Mouse (Mus musculus) kidney, postnatal 25 days (tissue): ENCODE data around the gene Wdr95.

Experiments
- DNase-seq, 2 experiments: peaks; one replicate each; pipeline ENCODE4 v3.0.0; 2021; ENCODE audit warnings: mixed read lengths in 2 of 2

Wdr95 gene

DNA sequence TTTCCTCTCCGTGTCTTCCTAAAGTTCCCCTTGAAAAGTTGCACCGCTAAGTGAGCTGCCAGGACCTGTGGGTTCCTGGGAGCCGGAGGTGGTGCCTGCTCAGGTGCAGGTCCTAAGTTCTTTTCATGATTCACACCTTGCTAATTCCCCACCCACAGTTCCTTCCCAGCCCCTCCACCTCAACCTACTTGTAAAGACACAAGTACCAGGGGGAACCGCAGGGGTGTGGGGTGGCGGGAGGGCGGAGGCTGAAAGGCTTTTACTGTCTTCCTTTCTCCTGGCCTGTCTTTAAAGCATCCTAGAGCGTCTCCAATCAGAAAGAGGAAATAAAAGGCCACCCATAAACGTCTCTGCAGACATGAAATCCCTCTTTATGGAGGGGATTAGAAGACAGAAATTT is 55.0 kb downstream of the Wdr95 start:
- DNase-seq, result no peak

DNA sequence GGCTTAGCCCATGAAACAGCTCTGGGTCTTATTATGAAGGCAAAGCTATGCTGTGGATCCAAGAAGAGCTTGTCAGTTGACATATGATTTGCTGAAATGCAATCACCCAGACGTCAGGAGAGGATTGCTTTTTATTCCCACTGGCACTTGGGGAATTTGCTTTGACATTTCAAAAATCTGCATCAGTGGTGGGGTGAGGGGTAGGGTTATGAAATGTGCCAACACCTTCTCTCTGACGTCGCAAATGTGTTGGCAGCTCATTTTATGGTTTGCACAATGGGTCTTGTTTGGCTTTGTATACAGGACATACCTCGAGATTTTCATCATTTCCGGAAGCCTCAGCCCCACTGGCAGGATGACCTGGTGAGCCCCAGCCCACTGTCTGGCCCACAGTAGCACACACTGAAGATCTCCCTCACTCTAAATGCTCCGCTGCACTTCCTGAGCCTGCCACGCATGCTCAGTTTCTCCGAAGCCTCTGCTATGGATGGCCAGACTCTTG is 55.7 kb downstream of the Wdr95 start:
- no peak for DNase-seq

DNA sequence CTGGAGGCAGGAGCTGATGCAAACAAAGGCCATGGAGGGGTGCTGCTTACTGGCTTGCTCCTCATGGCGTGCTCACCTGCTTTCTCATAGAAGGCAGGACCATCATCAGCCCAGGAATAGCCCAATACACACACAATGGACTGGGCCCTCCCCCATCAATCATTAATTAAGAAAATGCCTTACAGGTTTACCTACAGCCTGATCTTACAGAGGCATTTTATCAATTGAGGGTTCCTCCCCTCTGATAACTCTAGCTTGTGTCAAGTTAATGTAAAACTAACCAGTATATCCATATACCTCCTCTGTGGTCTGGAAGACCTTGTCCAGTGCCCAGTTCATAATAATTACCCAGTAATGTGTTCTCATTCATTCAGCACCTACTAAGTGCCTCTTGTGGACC is 56.8 kb downstream of the Wdr95 start:
- no peak for DNase-seq

DNA sequence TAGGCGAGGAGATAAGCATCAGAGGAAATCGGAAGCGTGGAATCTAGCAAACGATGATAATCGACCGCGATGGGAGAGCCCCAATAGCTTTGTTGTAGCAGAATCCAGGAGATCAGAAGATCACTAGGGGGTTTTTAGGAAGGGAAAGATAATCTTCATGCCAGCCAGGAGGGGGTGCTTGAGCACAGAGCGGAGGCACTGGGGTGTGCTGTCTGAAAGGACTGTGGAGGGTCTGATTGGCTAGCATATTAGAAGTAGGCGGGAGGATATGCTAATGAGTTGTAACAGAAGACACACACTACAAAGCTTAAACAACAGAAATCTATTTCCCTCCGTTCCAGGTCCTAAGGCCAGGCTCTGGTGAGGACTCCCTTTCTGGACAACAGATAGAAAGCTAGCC is 57.4 kb downstream of the Wdr95 start:
- DNase-seq, result peak in 1 of 2 experiments; percentile 62

DNA sequence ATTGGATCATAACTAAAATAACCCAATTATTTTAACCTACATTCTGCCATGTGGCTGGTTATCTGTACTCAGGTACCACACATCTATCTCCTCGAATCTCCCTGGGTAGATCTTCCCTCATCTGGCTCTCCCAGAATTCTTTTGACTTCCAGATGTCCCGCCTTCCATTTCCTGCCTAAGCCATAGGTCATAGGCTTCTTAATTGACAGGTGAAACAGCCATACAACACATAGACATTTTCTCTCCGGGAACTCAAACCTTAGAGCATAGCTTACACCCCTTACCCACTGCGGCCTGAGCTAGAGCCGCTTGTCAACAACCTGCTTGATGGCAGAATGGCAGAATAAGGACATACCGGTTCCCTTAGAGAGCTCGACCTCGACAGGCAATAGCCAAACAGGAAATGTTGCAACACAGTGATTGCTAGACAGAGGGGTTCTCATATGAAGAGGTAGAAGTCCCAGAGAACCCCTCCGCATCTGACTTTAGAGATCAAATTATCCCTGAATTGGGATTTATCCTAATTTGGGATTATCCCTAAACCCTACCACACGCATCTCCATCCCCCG is 58.9 kb downstream of the Wdr95 start:
- DNase-seq, result no peak

DNA sequence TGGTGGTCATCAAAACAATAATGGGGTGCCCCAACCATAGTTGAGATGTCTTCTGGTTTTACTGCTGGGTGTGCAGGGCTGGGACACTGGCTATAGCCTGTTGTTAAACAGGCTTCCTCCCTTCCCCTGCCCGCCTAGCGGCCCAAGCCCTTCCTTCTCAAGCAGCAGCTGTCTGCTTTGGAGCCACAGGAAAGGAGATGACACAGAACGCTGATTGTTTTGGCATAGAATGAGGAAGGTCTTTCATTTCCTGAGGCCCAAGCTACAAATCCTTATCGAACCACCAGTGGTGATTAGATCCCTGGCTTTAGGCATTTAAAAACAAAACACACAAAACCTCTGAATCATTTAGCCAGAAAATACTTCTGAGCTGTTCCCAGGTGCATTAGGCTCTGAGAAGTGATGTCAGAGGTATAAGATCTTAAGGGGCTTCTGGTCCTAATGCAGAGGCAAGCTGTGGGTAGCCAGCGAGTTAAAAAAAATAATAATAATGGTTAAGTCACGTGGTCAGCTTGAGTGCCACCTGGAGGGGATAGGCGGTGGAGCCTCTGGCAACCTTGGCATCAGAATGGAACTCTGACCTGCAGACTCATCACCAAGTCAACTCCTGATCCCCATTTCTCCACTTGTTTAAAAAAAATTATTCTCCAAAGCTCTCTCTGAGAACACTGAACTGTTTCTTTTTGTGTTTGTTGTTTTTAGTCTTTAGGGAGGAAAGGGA is 60.5 kb downstream of the Wdr95 start:
- peak; percentile 37 to 67 for DNase-seq

DNA sequence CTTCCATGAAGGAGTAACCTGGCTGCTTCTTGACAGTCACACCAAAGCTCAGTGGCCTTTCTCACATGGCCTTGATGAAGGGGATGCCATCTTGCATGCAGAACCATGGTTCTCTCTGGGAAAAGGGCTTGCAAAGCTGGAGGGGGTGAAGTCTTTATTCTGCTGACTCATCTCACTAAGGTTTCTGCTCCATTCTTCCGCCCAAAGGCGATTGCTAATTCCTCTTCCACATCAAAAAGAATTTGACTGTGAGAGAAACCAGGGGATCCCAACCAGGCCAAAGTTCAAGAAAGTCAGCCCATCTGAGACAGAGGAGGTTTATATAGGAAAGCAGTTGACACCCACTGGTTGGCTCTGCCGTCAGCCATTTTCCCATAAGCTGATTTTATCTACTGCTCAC is 61.5 kb downstream of the Wdr95 start:
- no peak for DNase-seq

DNA sequence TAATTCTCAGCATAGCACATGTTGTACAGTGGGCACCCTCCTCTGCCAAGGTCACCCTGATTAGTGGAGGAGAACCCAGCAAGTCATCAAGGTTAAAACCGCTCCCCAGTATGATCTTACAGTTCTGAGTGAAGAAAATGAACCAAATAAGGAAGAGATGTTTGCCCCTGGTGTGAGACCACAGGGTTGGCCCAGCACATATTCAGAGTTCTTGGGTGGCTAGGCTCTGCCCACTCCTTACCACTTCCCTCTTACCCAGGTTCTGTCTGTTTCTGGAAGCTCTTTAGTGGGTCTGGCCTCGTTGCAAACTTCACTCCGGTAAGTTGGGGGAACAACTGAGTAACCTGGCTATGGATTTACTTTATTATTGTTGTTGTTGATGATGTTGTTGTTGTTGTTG is 65.7 kb downstream of the Wdr95 start:
- DNase-seq, result no peak

DNA sequence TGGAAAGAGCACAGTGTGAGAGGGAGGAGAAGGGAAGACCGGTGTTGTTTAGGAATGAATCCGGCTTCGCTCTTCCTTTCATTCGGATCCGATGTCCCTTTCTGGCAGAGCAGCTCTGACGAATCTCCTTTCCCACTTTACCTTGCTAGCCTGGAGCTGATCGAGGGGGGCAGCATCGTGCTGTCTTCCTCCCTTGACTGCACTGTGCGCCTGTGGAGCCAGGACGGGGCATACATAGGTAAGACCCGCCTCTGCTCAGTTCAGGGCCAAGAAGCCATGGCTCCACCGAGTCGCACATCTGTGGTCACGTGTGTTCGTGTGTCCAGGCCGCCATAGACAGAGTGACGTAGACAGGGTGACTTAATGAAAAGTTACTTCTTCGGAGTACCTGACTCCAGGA is 68.9 kb downstream of the Wdr95 start:
- peak in 1 of 2 experiments; percentile 44 for DNase-seq

DNA sequence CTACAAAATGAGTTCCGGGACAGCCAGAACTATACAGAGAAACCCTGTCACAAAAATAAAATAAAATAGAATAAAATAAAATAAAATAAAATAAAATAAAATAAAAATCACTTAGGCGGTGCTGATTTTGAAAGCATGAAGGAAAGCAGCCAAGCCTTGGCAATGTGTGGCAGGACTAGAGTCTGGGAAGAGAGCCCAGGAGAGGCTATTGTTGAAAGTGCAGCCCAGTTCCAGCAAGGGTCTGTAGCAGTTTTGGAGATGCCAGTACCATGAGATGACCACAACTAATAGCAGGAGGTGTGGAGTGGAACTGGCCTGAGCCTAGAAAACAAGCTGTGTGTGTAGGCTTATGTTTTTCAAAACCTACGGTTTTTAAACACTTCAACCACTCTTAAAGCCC is 73.5 kb downstream of the Wdr95 start:
- DNase-seq, result no peak

DNA sequence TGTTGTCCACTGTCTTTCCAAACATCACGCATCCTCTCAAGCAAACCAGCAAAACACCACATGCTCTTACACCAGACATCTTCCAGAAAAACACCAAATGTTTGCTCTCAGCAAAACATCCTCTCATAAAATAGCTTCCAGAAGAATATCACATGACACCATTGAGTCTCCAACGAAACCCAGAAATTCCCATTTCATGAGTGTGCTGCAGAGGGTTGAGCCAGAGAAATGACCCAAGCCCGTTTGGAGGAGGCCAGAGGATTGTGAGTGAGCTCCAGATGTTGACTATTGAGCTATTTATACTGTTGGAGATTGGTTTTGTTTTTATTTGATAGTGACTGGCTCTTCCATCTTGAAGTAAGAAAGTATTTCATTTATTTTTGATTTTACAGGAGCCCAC is 74.8 kb downstream of the Wdr95 start:
- no peak for DNase-seq

DNA sequence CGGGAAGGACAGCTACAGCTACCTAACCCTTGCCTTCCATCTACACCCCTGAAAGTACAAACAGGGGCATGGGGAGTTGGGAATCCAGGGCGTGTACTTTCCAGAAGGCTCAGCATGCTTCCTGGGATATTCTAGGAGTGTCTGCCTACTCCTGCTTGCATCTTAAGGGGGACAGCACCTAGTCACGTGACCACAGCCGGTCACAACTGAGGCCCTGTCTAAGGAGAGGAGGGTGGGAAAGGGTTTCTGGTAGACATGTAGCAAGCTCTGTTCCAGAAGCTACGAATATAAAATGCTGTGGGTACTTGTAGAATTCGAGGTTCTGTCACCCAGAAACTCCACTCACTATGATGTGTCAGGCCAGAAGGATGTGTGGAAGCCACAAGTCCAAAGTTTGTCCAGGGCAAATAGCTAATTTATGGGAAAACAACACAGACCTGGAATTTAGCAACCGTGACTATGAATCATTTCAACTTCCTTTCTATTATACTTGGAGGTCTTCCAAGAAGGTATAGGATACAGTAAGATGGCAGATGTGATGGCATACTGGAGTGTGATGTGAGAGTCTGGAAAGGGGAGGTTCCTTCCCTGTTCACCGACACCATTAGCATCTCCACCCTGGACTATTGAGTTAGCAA is 78.7 kb downstream of the Wdr95 start:
- no peak for DNase-seq

DNA sequence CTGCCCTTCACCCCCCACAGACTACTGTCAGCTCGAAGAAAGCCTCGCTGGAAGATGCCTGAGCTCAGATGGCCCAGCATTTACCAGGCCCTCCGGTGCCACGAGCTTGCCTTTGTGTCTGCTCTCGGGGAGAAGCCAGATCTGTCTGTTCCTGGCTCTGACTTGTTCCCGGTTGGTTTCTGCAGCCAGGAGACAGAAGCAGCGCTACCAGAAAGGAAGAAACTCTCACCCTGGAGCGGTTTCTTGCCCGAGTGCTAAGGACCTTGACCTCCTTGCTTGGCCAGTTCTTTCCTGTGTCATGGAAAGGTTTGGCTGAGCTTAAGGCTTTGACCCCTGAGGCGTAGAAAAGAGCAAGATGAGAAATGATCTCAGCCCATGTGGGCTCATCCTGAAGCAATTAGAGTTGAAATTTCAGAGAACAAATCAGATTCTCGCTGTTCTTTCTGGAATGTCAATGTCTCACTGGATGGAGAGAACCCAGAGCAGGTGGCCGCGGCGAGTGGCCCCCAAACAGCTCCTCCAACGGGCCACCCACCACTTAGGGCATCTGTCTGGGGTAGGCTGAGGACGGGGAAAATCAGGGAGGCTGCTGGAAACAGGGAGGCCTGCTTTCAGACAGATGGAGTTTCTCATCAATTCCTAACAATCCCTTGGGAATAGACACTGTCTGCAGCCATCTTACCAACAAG is 83.1 kb downstream of the Wdr95 start:
- peak; percentile 58 to 82 for DNase-seq

DNA sequence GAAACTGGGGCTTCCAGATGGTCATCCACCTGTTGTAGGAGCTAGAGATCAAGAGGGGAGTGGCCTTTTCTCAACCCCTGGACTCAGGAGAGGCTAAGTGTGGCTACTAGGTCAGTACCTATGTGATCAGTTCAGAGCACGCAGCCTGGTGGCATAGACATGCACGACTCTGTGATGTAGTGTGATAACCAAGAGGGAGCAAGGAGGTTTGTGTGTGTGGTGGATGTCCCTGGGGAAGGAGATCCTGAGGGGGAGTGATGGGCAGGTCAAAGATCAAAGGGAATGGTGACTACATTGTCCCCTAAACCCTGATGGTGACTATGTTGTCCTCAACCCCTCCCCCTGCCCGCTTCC is 83.7 kb downstream of the Wdr95 start:
- no peak for DNase-seq

DNA sequence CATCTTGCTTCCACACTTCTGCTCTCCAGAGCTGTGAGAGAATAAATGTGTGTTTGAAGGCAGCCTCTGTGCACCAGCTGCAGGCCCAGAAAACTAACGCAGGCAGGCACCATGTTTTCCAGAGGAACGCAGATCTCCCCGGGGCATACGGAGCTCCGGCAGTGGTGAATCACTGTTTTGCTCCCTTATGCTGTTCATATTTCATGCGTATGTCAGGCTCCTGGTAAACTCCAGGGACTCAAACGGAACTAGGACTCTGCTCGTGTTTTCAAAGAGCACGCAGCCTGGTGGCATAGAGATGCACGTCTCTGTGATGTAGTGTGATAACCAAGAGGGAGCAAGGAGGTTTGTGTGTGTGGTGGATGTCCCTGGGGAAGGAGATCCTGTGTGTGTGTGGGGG is 84.3 kb downstream of the Wdr95 start:
- DNase-seq, result no peak

DNA sequence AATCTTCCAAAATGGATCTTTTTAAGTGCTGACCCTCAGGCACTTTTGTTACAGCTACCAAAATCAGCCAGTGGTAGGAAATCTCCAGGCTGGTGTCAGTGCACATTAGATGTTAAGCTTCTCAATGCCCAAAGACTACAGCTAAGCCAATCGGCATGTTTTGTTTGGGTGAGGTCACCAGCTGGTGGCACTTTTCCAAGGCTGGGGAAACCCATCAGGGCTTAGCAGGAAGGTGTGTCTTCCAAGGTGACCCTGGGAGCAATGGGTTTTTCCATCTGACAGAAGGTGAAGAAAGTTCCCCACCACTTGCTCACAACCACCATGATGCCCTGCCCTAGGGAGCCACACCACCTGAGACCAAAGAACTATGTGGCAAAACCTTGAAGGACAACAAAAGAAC is 87.7 kb downstream of the Wdr95 start:
- peak; percentile 54 to 78 for DNase-seq

DNA sequence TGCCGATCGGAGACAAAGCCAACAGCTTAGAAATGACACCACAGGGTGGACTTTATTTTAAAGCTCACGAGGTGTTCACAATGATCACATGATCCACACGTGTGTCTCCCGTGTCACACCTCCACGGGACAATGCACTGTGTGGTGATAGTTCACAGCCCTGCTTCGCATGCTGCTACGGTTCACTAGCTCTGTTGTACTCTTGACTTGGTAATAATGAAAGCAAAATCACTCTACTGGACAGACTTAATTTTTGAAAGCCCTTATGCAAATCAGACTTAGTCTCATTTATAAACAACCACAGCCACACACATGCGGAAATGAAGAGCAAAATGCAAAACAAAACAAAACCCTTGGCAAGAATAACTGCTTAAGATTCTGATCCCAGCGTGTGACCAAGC is 88.3 kb downstream of the Wdr95 start:
- peak; percentile 71 to 83 for DNase-seq

DNA sequence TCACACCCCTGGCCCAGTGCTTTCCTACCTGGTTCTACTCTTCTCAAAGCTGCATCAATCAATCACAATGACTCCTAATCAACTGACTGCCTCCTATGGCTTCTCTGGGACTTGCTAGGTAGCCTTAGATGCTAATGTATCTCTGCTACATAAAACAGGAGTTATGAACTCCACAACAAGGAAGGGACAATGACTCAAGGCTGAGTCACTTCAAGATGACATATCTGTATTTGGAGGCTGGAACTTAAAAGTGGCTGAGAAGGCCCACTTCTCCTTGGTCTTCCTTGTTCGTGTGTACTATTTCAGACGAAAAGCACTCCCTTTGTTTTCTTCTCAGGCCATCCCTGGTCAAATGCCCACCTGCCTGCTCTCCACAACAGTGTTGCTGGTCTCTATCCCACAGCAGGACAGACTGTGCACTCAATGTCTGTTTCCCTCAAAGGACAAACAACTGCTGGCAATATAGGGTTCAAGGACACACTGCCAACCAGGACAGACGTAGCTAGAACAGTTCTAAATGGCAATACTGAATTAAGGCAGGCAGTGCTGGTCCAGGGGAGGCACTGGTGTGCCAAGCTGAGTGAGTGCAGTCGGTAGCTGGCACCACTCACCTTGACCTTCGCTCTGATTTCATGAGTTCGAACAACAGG is 89.4 kb downstream of the Wdr95 start:
- no peak for DNase-seq

DNA sequence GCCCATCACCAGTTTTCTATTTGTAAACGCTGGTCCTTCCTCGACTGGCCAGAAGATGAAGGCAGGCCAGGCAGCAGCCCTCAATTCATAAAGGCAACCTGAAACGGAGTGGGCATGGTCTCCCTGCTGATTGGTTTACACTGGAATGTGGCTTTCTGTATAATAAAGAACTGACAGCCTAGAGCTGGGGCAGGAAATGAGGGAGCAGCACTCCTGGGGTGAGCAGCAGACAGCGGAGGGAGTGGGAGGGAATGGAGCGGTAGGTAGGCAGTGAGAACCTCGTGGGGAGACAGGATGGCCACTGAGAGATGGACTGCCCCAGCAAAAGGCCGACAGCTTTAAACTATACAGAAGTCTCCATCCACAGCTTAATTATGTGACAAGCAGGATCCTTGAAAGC is 93.7 kb downstream of the Wdr95 start:
- DNase-seq, result peak in 1 of 2 experiments; percentile 23

DNA sequence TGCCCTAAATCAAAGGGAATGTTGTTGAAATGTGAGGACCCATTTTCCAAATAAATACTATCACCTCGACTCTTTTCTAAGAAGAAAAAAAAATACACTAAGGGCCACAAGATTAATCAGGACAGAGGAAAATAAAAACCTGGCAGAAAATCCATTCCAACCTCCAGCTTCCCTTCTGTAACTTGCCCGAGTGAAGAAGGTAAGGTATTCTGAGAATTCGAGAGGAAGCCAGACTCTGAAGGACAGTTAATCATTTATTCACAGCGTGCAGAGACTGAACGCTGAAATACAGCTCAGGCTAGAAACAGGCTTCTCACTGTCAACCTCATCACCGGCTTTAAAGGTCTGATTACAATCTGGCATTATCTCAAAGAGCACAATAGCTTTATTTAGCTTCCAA is 94.2 kb downstream of the Wdr95 start:
- peak; percentile 36 to 44 for DNase-seq

DNA sequence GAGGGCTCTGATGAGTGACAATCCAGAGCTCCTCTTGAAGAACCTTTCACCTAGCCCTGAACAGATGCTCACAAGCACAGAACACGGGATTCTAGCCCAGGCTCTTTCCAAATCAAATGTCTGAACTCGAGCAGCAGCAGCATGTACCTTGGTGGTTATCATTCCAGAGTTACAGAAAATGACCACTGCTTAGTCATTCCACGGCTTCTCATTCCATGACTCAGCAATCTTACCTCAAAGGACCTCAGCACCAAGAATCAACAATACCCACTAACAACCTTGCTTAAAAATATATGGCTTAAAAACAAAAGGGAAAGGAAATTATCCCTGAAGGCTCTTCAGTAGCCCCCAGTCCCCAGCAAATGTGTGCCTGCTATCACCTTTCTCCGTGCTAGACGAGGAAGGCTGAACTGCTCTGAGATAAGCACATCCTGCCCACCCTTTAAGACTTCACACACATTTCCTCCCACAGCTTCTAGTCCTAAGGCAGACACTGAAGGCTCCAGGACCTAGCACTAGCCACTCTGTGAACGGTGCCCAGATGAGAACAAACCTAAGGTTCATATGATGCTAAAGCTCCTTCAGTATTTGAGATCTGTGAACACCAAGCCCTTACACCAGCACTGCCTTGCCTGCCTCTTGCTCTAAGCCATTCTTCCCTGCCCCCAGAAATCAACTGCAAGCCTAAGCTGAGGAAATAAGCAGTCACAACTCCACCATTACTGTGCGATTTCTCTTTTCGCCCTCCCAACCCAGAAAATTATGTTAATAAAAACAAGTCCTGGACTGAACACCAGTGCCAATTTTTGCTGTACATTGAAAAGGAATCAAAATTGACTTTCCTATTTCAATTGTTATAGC is 95.6 kb downstream of the Wdr95 start:
- DNase-seq, result peak in 1 of 2 experiments; percentile 45

DNA sequence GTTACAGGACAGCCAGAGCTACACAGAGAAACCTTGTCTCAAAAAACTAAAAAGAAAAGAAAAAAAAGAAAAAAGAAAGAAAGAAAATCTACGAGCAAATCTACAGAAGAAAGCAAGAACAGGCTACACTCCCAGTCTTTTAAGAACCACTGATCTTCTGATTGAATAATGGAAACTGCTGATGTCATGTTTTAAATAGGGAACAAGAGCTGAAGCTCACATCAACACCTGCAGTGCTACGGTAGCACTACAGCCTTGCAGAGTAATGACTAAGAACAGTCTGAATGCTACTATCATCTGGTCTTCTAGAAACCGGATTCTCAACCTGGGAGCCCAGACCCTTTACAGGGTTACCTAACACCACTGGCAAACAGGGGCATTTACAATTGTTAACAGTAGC is 97.1 kb downstream of the Wdr95 start:
- DNase-seq, result no peak
